Mouse (Mus musculus) ES-E14 (cell line): ENCODE measurements at regions not wholly inside any gene's neighbourhood (a gene's known extent, or its start where the extent isn't known, plus 50 kb on each side); places are given as distances from the start of the nearest gene placed in this dataset.

Source experiments
- CHD2 ChIP-seq: IDR thresholded peaks from 2 replicates; pipeline ENCODE4 v1.6.1; 2014; ENCODE audit warnings: mild to moderate bottlenecking, low read depth, low read length, inconsistent platforms
- ZNF384 ChIP-seq: IDR thresholded peaks from 2 replicates; pipeline ENCODE4 v1.6.1; 2012; ENCODE audit warnings: low read depth, low read length, inconsistent platforms

DNA sequence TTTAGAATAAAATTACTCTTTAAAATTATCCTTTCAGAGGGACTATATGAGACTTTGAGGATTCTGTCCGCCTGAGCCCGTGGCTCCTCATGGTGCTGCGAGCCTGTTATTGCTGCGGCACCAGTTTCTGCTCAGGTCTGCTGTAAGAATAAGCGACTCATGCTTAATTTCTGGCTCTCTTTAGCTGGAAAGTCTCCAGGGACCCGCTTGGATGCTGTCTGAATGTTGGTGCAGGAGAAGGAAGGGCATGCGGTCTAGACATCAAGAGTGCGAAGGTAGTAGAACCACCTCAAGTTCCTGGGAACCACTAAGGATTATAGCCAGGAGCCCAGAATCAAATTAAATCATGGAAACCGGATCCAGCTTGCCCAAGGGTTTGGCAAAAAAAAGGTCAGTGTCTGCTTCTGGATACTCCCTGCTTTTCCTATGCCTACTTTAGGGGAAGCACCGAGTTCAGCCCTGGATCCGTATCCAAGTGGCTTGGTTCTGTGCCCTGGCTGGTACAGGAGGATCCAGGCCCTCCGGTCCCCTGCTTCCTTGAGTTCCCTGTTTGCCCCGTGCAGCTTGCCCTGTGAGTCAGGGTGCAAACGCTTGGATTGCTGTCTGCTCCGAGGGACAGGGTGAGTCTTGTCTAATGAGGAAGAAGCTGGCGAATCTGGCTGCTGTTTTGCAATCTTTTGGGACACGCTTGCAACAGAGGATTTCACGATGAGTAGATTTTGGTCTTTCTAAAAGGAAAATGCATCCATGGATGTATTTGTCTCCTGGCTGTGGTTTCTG, 138.2 kb upstream of the Prickle1 start:
- TF ChIP-seq CHD2 (no peak), ZNF384 (no peak)
